30 mouse cellular contexts compared by ENCODE assay signal in the genomic region with DNA sequence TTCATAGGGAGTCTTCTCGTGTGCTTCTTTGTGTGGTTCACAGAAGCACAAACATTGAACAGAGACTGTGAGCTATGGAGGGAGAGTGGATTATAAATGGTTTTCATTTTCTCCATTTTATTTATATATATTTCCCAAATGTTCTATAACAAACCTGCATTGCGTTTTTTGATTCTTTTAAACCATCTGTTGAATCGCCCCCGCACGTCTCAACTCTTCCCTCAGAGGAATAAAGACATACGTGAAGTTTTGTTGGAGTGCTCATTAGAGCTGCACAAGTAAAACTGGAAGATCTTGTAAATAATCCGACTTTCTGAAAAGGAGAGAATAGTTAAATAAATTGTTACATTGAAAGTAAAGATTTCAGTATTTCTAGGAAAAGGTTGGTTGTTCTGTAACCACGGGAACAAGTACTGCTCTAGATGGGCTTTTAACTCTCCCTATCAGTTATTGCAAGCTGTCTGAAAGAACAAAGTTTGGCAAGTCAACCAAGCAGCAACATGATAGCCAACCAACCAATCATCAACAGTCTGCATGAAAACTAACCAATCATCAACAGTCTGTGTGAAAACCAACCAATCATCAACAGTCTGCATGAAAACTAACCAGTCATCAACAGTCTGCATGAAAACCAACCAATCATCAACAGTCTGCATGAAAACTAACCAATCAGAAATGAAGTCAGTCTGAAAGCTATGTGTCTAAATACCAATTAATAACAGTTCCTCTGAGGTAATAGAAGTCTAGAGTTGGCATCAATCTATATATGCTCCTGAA. TPM values are rescaled to one million over a fixed set of nuclear protein-coding genes. Genes with fewer than 3 reads are reported as not detected.
A peak's percentile ranks its signal among the peaks of the same experiment; 100 is the strongest.
DNase-seq lines count a peak whose midpoint lies in the region; ATAC-seq and TF ChIP-seq lines count a peak whose summit lies in the region.
"Had no signal": no experiment of that assay in that cellular context is flagged by ENCODE, and none has a peak within 500 bp of the region (broad histone marks: within the 10 kb centered on the region; RNA-seq: fewer than 3 reads in every experiment).

No protein-coding gene starts in this region.

- WGBS in intestine, postnatal 0 days, result 85% methylated on average over 8 of the region's 8 CpGs

- TF ChIP-seq CTCF in intestine, postnatal 0 days (IDR thresholded peaks at IDR 0.05; ENCODE audit: low read depth), result no peak

- H3K27ac ChIP-seq in intestine, postnatal 0 days (ENCODE audit: low read depth, low read length), result no peak overlapping the region
- H3K27ac ChIP-seq: heart, embryonic 10.5 days; heart, embryonic 15.5 days; hindbrain, embryonic 13.5 days; limb, embryonic 13.5 days; midbrain, embryonic 13.5 days; stomach, postnatal 0 days had no signal

- H3K4me3 ChIP-seq in intestine, postnatal 0 days (ENCODE audit: low read depth, low read length), result no peak overlapping the region
- H3K4me3 ChIP-seq: heart, embryonic 10.5 days; heart, embryonic 15.5 days; hindbrain, embryonic 13.5 days; limb, embryonic 13.5 days; megakaryocyte, embryonic 14.5 days; midbrain, embryonic 13.5 days had no signal

- no peaks in the 10 kb centered on the region for H3K36me3 ChIP-seq in intestine, postnatal 0 days (ENCODE audit: control insufficient read depth, insufficient read depth)
- H3K36me3 ChIP-seq: G1E; heart, embryonic 10.5 days; heart, embryonic 15.5 days; hindbrain, embryonic 13.5 days; limb, embryonic 13.5 days; midbrain, embryonic 13.5 days had no signal

- H3K9me3 ChIP-seq in intestine, postnatal 0 days (ENCODE audit: control insufficient read depth), result no peaks in the 10 kb centered on the region
- H3K9me3 ChIP-seq: G1E; heart, embryonic 10.5 days; heart, embryonic 15.5 days; hindbrain, embryonic 13.5 days; limb, embryonic 13.5 days; megakaryocyte, embryonic 14.5 days; midbrain, embryonic 13.5 days had no signal

- no peaks in the 10 kb centered on the region; the same call in 1 of the 2 replicates for H3K4me1 ChIP-seq in intestine, postnatal 0 days (replicated peaks; ENCODE audit: control insufficient read depth, insufficient read depth, low read length)

- no peak for ATAC-seq in intestine, postnatal 0 days
- ATAC-seq in erythroblast, adult 5-6 weeks (replicated peaks; ENCODE audit: low FRiP score, poor library complexity, severe bottlenecking), result no peak
- ATAC-seq: forebrain, embryonic 14.5 days; midbrain, embryonic 13.5 days had no signal

- intact Hi-C loops in left cerebral cortex, postnatal 14 days (cut with DNase I), result no loop called here
- intact Hi-C loops in left cerebral cortex, postnatal 10 days (cut with DNase I), result no loop called here

- DNase-seq in left cerebral cortex, postnatal 14 days (ENCODE audit: low spot score in 2 of 2), result peak; percentile 26 to 29
- no peak for DNase-seq in left cerebral cortex, postnatal 10 days (ENCODE audit: extremely low spot score in 1 of 2, low spot score in 2 of 2)
- DNase-seq in A20 (ENCODE audit: low read depth, low spot score), result peak; percentile 15
- peak; percentile 39 for DNase-seq in MEL-GATA-1-ER (ENCODE audit: extremely low read depth, low read depth)
- peak; percentile 45 for DNase-seq in telencephalon, adult 2 months (ENCODE audit: low read depth, low spot score)
- DNase-seq: adrenal gland, postnatal 25 days; B cell, adult 2 months; cerebellum, adult 2 months; cerebellum, postnatal 14 days; gastrocnemius, postnatal 14 days; heart, postnatal 36 days; kidney, adult 11 months; kidney, postnatal 14 days; layer of hippocampus, postnatal 36 days; lung, postnatal 36 days; right cerebral cortex, postnatal 4 days; thymus, adult 2 months; thymus, postnatal 36 days had no signal

- no peak overlapping the region for H3K4me2 ChIP-seq in intestine, postnatal 0 days (replicated peaks; ENCODE audit: low read depth)
- H3K4me2 ChIP-seq: heart, embryonic 15.5 days; hindbrain, embryonic 13.5 days; limb, embryonic 13.5 days; liver, embryonic 11.5 days; midbrain, embryonic 13.5 days had no signal

- no peaks in the 10 kb centered on the region for H3K27me3 ChIP-seq in intestine, postnatal 0 days (replicated peaks; ENCODE audit: control insufficient read depth, insufficient read depth, low read length)
- H3K27me3 ChIP-seq: heart, embryonic 15.5 days; limb, embryonic 13.5 days; midbrain, embryonic 13.5 days had no signal

- no peak overlapping the region for H3K9ac ChIP-seq in intestine, postnatal 0 days (ENCODE audit: low read depth, low read length)
- H3K9ac ChIP-seq: heart, embryonic 15.5 days; hindbrain, embryonic 13.5 days; limb, embryonic 13.5 days; midbrain, embryonic 13.5 days had no signal

RNA-seq across cellular contexts. Expression of a gene that starts 37.5 kb away (rescaled TPM):
- 10 to 100 TPM; 15.8 to 17.5 TPM for total RNA-seq in left cerebral cortex, postnatal 14 days (2021)
- 10 to 100 TPM; 16.6 to 20.0 TPM for total RNA-seq in left cerebral cortex, postnatal 10 days (2021)
- 7.1 and 7.7 TPM in 2 replicates for polyA plus RNA-seq in intestine, postnatal 0 days (2015; fragmentation: Nextera tagmentation; extraction: Ambion mirVana)
- total RNA-seq in erythroblast, adult 5-6 weeks (2015; ENCODE audit: low replicate concordance), result 1.3 and 2.5 TPM in 2 replicates
- 1.1 and 3.0 TPM in 2 replicates for total RNA-seq in erythroblast, adult 5-6 weeks (2017; ENCODE audit: low replicate concordance)

RNA-seq across cellular contexts. Expression of a gene that starts 54.7 kb away (rescaled TPM):
- 10 to 100 TPM; 22.6 to 23.5 TPM for total RNA-seq in left cerebral cortex, postnatal 14 days (2021)
- total RNA-seq in left cerebral cortex, postnatal 10 days (2021), result 10 to 100 TPM; 23.2 to 24.6 TPM
- 13.9 and 14.9 TPM in 2 replicates for polyA plus RNA-seq in intestine, postnatal 0 days (2015; fragmentation: Nextera tagmentation; extraction: Ambion mirVana)
- 6.1 and 11.5 TPM in 2 replicates for total RNA-seq in erythroblast, adult 5-6 weeks (2015; ENCODE audit: low replicate concordance)
- 5.7 and 8.6 TPM in 2 replicates for total RNA-seq in erythroblast, adult 5-6 weeks (2017; ENCODE audit: low replicate concordance)

Comparison
In these comparisons a context has a peak if more than half of its experiments do, and no peak if none do; other contexts are left out.
1. DNase-seq: peak in left cerebral cortex, postnatal 14 days (2 of 2), A20 (single experiment), MEL-GATA-1-ER (single experiment) and telencephalon, adult 2 months (single experiment); none in left cerebral cortex, postnatal 10 days (0 of 2).
2. RNA of a gene that starts 37.5 kb away (total RNA-seq): 16.6 to 20.0 TPM in left cerebral cortex, postnatal 10 days and 15.8 to 17.5 TPM in left cerebral cortex, postnatal 14 days; 1.1 to 3.0 TPM in erythroblast, adult 5-6 weeks; every median in the first group is over 4 times any median in the second.